Mouse (Mus musculus) midbrain, postnatal 0 days (tissue): ENCODE results near the gene Lrp10. TPM values are rescaled to one million over a fixed set of nuclear protein-coding genes. Genes with fewer than 3 reads are reported as not detected.
A peak's percentile ranks its signal among the peaks of the same experiment; 100 is the strongest.

Source experiments
- ATAC-seq: fragments of 200-750 bp; cut with Nextera tagmentation; 2 replicates; pipeline ENCODE4 v1.8.0; 2017; ENCODE audit warnings: moderate number of reproducible peaks, mild to moderate bottlenecking, moderate TSS enrichment, moderate library complexity; ENCODE audit not compliant: low FRiP score
- DNase-seq: peaks from one replicate; pipeline ENCODE4 v3.0.0-alpha.2; 2015; ENCODE audit warnings: low spot score
- H3K27ac ChIP-seq: fragments of 300-500 bp; sonication (generic); 2 replicates; pipeline ENCODE4 v1.5.1; 2014; ENCODE audit warnings: low read depth, mild to moderate bottlenecking, low read length, mixed read lengths
- H3K27me3 ChIP-seq: fragments of 300-500 bp; sonication (generic); 2 replicates; pipeline ENCODE4 v1.6.1; 2014; ENCODE audit warnings: low read length, control low read depth, mixed read lengths; ENCODE audit not compliant: insufficient read depth
- H3K36me3 ChIP-seq: fragments of 300-500 bp; sonication (generic); 2 replicates; pipeline ENCODE4 v1.6.1; 2014; ENCODE audit warnings: low read length, control low read depth, mixed read lengths; ENCODE audit not compliant: insufficient read depth
- H3K4me1 ChIP-seq: fragments of 300-500 bp; sonication (generic); 2 replicates; pipeline ENCODE4 v1.6.1; 2014; ENCODE audit warnings: mild to moderate bottlenecking, control low read depth, antibody characterized with exemption, low read length, mixed read lengths; ENCODE audit not compliant: insufficient read depth
- H3K4me2 ChIP-seq: fragments of 300-500 bp; sonication (generic); 2 replicates; pipeline ENCODE4 v1.6.1; 2014; ENCODE audit warnings: low read depth, mild to moderate bottlenecking, low read length, mixed read lengths; ENCODE audit not compliant: poor library complexity, severe bottlenecking
- H3K4me3 ChIP-seq: fragments of 300-500 bp; sonication (generic); 2 replicates; pipeline ENCODE4 v1.5.1; 2014; ENCODE audit warnings: low read depth, mild to moderate bottlenecking, low read length, moderate library complexity
- H3K9ac ChIP-seq: fragments of 300-500 bp; sonication (generic); replicated peaks from 2 replicates; pipeline ENCODE4 v1.6.1; 2014; ENCODE audit warnings: mild to moderate bottlenecking, low read length, moderate library complexity, mixed read lengths; ENCODE audit not compliant: poor library complexity, severe bottlenecking
- H3K9me3 ChIP-seq: fragments of 300-500 bp; sonication (generic); 2 replicates; pipeline ENCODE4 v1.6.1; 2016; ENCODE audit warnings: low read length, control low read depth
- CTCF ChIP-seq: IDR thresholded peaks from 2 replicates; pipeline ENCODE4 v1.5.1; 2016; ENCODE audit warnings: antibody characterized with exemption, mild to moderate bottlenecking
- WGBS: fragments of 180-500 bp; shearing (Covaris S2); extraction: QIAGEN DNeasy Blood & Tissue Kit; methylation state at CpG from one replicate; pipeline ENCODE4 v1.1.7; 2014; 5-methylcytosine and 5-hydroxymethylcytosine counted together
- polyA plus RNA-seq: library from polyadenylated mRNA; unstranded; fragments of >200 nt; fragmentation: Nextera tagmentation; extraction: Ambion mirVana; gene quantifications from 2 replicates; pipeline ENCODE4 v1.2.1, GENCODE M21; 2015
- total RNA-seq: library from RNA; depleted of rRNA; stranded (reverse); fragments of >200 nt; gene quantifications from 2 replicates; pipeline ENCODE4 v1.2.3, GENCODE M21; 2014

Gene Lrp10
- total and polyA plus RNA-seq, 2 experiments from 2014 or later, result 29.7 to 42.1 TPM

DNA sequence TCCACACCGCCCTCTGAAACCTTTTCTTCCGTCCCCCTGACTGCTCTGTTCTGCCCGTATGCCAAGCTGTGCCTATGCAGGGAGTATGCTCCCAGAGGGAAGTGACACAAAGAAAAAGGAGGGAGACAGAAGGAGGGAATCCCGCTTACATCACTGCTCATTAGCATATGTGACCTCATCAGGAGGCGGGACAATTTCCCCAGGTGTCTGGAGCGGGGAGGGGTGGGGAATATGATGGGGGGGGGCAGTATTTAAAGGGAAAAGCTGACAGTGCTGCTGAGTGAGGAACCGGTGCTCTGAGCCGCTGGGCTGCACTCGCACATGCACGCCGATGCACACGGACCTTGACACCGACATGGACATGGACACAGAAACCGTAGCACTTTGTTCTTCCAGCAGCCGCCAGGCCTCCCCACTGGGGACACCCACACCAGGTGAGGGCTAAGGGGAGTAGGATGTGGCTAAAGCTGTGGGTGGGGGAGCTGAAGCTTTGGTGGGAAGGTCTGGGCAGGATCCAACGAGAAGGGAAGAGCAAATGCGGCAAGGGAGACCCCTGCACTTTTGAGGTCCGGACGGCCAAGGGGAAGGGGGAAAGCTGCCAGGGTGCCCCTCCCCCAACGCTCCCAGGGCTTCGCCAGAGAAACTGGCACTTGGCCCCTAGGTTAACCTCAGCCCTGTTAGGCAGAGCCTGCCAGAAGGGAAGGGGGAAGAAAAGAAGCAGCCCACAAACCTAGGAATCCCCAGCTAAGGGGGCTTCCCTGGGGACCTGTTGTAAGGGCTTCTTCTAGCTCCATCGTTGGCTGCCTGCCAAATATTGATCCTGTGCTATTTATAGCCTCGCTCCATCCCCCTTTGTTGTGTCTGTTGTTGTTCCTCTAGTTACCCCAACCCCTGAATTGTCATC lies 12.3 kb downstream of the Lrp10 start, which contains the start of gene Rem2:
Gene Rem2 (plus strand): TSS at position 160 of the 904 bp plus-strand sequence.
- WGBS, result under 1% methylated on average over 23 of the region's 23 CpGs
- H3K27me3 ChIP-seq, result no peaks in the 10 kb centered on the region
- peaks cover 9% of the 10 kb centered on the region for H3K4me1 ChIP-seq
- ATAC-seq (peak; percentile 84), DNase-seq (peak; percentile 86)
- peak within 1 kb of the TSS; percentile 85 for H3K4me2 ChIP-seq
- no peaks in the 10 kb centered on the region; the same call in 1 of the 2 replicates for H3K36me3 ChIP-seq
- peak within 1 kb of the TSS; percentile 74 for H3K9ac ChIP-seq
- TF ChIP-seq CTCF, result no peak
- H3K27ac ChIP-seq, result peak within 1 kb of the TSS; percentile 62
- peak within 1 kb of the TSS; percentile 63 for H3K4me3 ChIP-seq
- no peaks in the 10 kb centered on the region for H3K9me3 ChIP-seq

DNA sequence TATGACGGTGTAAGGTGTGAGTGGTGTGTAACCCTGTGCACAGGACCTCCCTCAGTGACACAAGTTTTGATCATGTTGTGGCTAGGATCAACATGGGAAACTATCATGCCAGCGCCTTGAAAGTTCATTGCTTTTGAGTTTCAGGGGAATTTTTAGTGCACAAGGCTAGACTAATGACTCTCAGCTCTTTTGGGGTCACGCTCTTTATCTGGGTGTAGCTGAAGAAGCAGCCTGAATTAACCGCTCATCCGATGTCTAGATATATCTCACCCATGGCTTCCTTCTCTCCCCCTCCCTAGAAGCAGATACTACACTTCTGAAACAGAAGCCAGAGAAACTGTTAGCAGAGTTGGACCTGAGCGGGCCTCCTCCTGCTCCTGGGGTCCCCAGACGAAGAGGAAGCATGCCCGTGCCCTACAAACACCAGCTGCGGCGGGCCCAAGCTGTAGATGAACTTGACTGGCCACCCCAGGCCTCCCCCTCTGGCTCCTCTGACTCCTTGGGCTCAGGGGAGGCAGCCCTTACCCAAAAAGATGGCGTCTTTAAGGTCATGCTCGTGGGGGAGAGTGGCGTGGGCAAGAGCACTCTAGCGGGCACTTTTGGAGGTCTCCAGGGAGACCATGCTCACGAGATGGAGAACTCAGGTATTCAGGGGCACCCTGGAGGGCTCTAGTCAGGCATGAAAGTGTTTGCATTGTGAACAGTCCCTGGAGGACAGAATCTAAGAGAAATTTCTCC lies 13.4 kb downstream of the Lrp10 start:
- H3K9me3 ChIP-seq, result no peaks in the 10 kb centered on the region
- peak overlapping the region; percentile 74; the same call in 1 of the 2 replicates for H3K9ac ChIP-seq
- DNase-seq (no peak), ATAC-seq (no peak)
- no peak for TF ChIP-seq CTCF
- H3K4me3 ChIP-seq, result peak overlapping the region; percentile 63
- H3K36me3 ChIP-seq, result no peaks in the 10 kb centered on the region; the same call in 1 of the 2 replicates
- H3K4me2 ChIP-seq, result peak overlapping the region; percentile 85
- H3K27ac ChIP-seq, result no peak overlapping the region
- WGBS, result 59% methylated on average over 15 of the region's 15 CpGs
- no peaks in the 10 kb centered on the region for H3K27me3 ChIP-seq
- H3K4me1 ChIP-seq, result peaks cover 9% of the 10 kb centered on the region

DNA sequence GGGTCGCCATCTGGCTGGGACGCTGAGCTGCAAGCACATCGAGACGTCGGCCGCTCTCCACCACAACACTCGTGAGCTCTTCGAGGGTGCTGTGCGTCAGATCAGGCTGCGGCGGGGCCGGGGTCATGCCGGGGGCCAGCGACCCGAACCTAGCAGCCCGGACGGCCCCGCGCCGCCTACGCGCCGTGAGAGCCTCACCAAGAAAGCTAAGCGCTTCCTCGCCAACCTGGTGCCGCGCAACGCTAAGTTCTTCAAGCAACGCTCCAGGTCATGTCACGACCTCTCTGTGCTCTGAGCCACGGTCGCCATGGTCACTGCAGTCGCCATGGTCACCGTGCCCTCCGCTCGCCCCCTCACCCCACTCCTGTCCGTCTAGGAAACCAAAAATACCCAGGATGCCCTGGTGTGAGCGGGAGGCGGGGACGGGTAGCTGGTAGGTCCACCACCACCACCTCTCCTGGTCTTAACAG lies 15.5 kb downstream of the Lrp10 start:
- no peak overlapping the region for H3K27ac ChIP-seq
- no peaks in the 10 kb centered on the region for H3K9me3 ChIP-seq
- DNase-seq (peak; percentile 19), ATAC-seq (no peak)
- H3K4me2 ChIP-seq, result peak overlapping the region; percentile 49
- peak overlapping the region; percentile 25 for H3K4me3 ChIP-seq
- TF ChIP-seq CTCF, result no peak
- H3K36me3 ChIP-seq, result no peaks in the 10 kb centered on the region; the same call in 1 of the 2 replicates
- peaks cover 9% of the 10 kb centered on the region for H3K4me1 ChIP-seq
- H3K9ac ChIP-seq, result peak overlapping the region; percentile 52
- H3K27me3 ChIP-seq, result no peaks in the 10 kb centered on the region
- 11% methylated on average over 40 of the region's 40 CpGs for WGBS

DNA sequence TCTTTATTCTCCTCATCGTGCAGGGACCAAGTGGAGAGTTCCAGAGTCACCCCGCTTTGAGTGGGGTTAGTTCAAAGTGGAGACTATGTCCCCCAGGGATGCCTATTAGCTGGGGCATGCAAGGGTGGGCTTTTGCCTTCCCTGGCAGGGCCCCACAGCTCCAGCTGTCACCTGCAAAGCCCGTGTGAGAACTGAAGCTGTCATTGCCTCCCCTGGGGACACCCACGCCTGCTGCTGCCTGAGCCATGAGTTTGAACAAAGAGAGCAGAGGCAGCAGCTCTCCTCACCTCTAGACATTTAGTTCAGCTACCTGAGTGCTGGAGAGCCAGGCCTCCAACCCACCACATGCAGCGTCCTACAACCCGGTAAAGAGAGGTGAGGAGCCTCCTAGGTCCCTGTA lies 16.7 kb downstream of the Lrp10 start:
- no peak for TF ChIP-seq CTCF
- Histone ChIP-seq H3K4me2 (no peak overlapping the region), H3K9ac (no peak overlapping the region), H3K9me3 (no peaks in the 10 kb centered on the region), H3K4me3 (no peak overlapping the region), H3K4me1 (peaks cover 5% of the 10 kb centered on the region), H3K27ac (no peak overlapping the region), H3K36me3 (no peaks in the 10 kb centered on the region; the same call in 1 of the 2 replicates), H3K27me3 (no peaks in the 10 kb centered on the region)
- ATAC-seq, result no peak
- WGBS, result 68% methylated on average over 6 of the region's 6 CpGs
- DNase-seq, result no peak

DNA sequence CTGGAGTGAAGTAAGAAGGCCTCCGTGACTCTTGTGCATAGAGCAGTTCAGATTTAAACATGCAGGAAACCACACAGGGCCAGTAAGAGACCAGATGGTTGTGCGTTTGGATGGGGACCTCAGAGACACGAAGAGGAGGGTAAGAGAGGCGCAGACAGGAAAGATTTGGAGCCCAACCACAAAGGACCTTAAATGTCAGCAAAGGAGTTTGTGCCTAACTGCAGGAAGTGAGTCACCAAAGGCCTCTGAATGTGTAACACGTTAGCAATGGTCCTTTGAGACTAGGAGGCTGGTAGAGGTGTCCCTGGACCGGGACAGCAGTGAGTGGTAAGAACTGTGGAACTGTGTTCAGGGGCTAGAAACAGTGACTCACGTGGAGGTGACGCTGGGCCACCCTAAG lies 17.5 kb downstream of the Lrp10 start:
- Histone ChIP-seq H3K4me1 (peaks cover 5% of the 10 kb centered on the region), H3K4me3 (no peak overlapping the region), H3K9ac (no peak overlapping the region), H3K4me2 (no peak overlapping the region), H3K27me3 (no peaks in the 10 kb centered on the region), H3K36me3 (no peaks in the 10 kb centered on the region; the same call in 1 of the 2 replicates), H3K27ac (no peak overlapping the region), H3K9me3 (no peaks in the 10 kb centered on the region)
- ATAC-seq (no peak), DNase-seq (no peak)
- WGBS, result 80% methylated on average over 8 of the region's 8 CpGs
- TF ChIP-seq CTCF, result no peak
